Mouse (Mus musculus): ENCODE measurements around the gene Igf1. TPM values are rescaled to one million over a fixed set of nuclear protein-coding genes. Genes with fewer than 3 reads are reported as not detected.

Gene Igf1
- polyA plus RNA-seq, 1 experiment from 2014 or later: 5.3 TPM

- no peak overlapping the region for H3K27ac ChIP-seq
- no peak overlapping the region for H3K4me2 ChIP-seq (replicated peaks)
- H3K9me3 ChIP-seq: no peaks in the 10 kb centered on the region
- H3K9ac ChIP-seq (replicated peaks): no peak overlapping the region
- H3K4me3 ChIP-seq (replicated peaks): no peak overlapping the region
- WGBS: 92% methylated on average over 3 of the region's 3 CpGs
- no peaks in the 10 kb centered on the region for H3K27me3 ChIP-seq
- no peaks in the 10 kb centered on the region for H3K36me3 ChIP-seq
- no peaks in the 10 kb centered on the region for H3K4me1 ChIP-seq (replicated peaks)
- no peak for ATAC-seq
Observed at GRCm38 (mm10) chr10:87906121-87906520, 48.1 kb downstream of the Igf1 start.

DNA sequence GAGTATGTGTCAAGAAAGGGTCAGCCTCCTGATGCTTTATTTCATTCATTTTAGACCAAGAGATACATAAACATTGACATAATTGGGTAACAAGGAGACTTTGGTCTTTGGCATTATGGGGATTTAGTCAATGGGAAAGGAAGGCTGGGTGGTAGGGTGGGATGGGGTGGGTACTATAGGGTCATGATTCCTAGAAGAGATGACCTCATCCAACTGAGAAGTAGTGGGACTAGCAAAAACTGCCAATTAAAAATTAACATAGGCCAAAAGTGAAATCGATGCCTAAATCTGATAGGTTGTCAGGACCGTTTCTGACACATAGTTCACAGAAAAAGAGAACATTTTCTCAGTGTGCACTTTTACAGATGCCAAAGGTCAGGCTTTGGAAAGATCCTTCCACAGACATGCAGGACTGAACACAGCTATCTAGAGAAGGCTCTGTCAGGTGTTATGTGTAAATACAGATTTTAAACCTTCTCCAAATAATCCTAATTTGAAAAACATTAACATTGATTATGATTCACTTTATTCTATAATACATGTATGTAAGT lies 48.8 kb downstream of the Igf1 start:
- WGBS: 87% methylated on average over 2 of the region's 2 CpGs
- no peaks in the 10 kb centered on the region for H3K27me3 ChIP-seq
- no peaks in the 10 kb centered on the region for H3K36me3 ChIP-seq
- no peak for ATAC-seq
- no peak overlapping the region for H3K27ac ChIP-seq
- H3K4me3 ChIP-seq (replicated peaks): no peak overlapping the region
- no peak overlapping the region for H3K9ac ChIP-seq (replicated peaks)
- H3K4me2 ChIP-seq (replicated peaks): no peak overlapping the region
- H3K9me3 ChIP-seq: no peaks in the 10 kb centered on the region
- H3K4me1 ChIP-seq (replicated peaks): no peaks in the 10 kb centered on the region

- no peaks in the 10 kb centered on the region for H3K27me3 ChIP-seq
- ATAC-seq: no peak
- no peak overlapping the region for H3K4me2 ChIP-seq (replicated peaks)
- H3K9me3 ChIP-seq: no peaks in the 10 kb centered on the region
- H3K36me3 ChIP-seq: no peaks in the 10 kb centered on the region
- WGBS: 95% methylated on average over 3 of the region's 3 CpGs
- H3K9ac ChIP-seq (replicated peaks): no peak overlapping the region
- H3K27ac ChIP-seq: no peak overlapping the region
- H3K4me3 ChIP-seq (replicated peaks): no peak overlapping the region
- no peaks in the 10 kb centered on the region for H3K4me1 ChIP-seq (replicated peaks)
Observed at GRCm38 (mm10) chr10:87913852-87914251, 55.8 kb downstream of the Igf1 start.

DNA sequence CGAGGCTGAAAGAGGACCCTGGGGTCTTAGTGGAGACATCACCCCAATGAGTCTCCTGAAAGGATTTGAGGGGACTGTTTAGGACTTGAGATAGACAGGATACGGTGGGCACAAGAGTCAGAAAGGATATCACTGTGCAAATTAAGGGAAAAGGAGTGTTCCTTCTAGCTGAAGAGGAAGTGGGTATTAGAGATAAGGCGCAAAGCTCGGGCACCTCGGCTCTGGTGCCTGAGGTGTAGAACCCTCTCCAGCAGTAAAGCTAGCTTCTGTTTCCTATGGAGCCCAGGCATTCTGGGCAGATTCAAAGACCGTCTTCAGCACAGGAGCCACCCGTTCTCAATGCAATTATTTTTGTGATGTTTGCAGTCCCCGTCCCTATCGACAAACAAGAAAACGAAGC lies 56.9 kb downstream of the Igf1 start:
- H3K27me3 ChIP-seq: no peaks in the 10 kb centered on the region
- H3K4me2 ChIP-seq (replicated peaks): no peak overlapping the region
- no peaks in the 10 kb centered on the region for H3K36me3 ChIP-seq
- no peak overlapping the region for H3K4me3 ChIP-seq (replicated peaks)
- H3K9ac ChIP-seq (replicated peaks): no peak overlapping the region
- H3K9me3 ChIP-seq: no peaks in the 10 kb centered on the region
- no peaks in the 10 kb centered on the region for H3K4me1 ChIP-seq (replicated peaks)
- ATAC-seq: no peak
- 87% methylated on average over 10 of the region's 10 CpGs for WGBS
- H3K27ac ChIP-seq: no peak overlapping the region

GRCm38 (mm10) chr10:87915782-87916181 lies 57.7 kb downstream of the Igf1 start:
- WGBS: 94% methylated on average over 3 of the region's 3 CpGs
- no peak overlapping the region for H3K27ac ChIP-seq
- ATAC-seq: no peak

GRCm38 (mm10) chr10:87922263-87922662 lies 64.2 kb downstream of the Igf1 start:
- H3K36me3 ChIP-seq: no peaks in the 10 kb centered on the region
- 91% methylated on average over 3 of the region's 3 CpGs for WGBS
- no peak overlapping the region for H3K4me3 ChIP-seq (replicated peaks)
- no peak for ATAC-seq
- no peak overlapping the region for H3K9ac ChIP-seq (replicated peaks)
- H3K4me2 ChIP-seq (replicated peaks): no peak overlapping the region
- H3K9me3 ChIP-seq: no peaks in the 10 kb centered on the region
- no peaks in the 10 kb centered on the region for H3K27me3 ChIP-seq
- H3K4me1 ChIP-seq (replicated peaks): peaks cover 10% of the 10 kb centered on the region
- no peak overlapping the region for H3K27ac ChIP-seq

More at GRCm38 (mm10) chr10:87915782-87916181, 57.7 kb downstream of the Igf1 start:
- no peak overlapping the region for H3K4me3 ChIP-seq (replicated peaks)
- no peaks in the 10 kb centered on the region for H3K36me3 ChIP-seq
- H3K27me3 ChIP-seq: no peaks in the 10 kb centered on the region
- no peaks in the 10 kb centered on the region for H3K4me1 ChIP-seq (replicated peaks)
- no peak overlapping the region for H3K4me2 ChIP-seq (replicated peaks)
- no peak overlapping the region for H3K9ac ChIP-seq (replicated peaks)
- no peaks in the 10 kb centered on the region for H3K9me3 ChIP-seq

- WGBS: 34% methylated on average over 8 of the region's 8 CpGs
Observed at GRCm38 (mm10) chr10:87926564-87926963, 68.5 kb downstream of the Igf1 start.

DNA sequence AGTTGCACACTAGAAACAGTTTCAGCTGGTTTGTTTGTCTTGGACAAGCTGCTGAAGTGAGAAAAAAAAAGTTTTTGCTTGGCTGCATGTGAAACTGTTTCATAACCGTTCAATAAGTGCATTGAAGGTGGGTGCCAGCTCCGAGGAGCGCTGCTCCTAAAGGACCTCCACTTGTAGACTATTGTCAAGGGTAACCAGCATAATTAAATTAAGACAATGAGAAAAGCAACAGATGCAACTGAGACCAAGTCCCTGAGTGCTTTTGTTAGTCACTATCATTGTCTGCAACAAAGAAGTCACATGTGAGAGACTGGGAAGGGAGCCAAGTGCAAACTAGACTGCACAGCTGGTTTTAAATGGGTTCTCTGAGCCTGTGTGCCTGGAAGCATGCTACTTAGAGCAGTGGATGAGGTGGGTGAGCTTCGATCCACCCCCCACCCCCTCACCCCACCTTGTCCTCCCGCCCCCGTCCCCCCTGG lies 69.1 kb downstream of the Igf1 start:
- 12% methylated on average over 6 of the region's 6 CpGs for WGBS
- no peak overlapping the region for H3K4me2 ChIP-seq (replicated peaks)
- H3K9me3 ChIP-seq: no peaks in the 10 kb centered on the region
- no peaks in the 10 kb centered on the region for H3K27me3 ChIP-seq
- peaks cover 14% of the 10 kb centered on the region for H3K4me1 ChIP-seq (replicated peaks)
- no peaks in the 10 kb centered on the region for H3K36me3 ChIP-seq
- H3K27ac ChIP-seq: no peak overlapping the region; the same call in 1 of the 2 replicates
- H3K4me3 ChIP-seq (replicated peaks): no peak overlapping the region
- ATAC-seq: peak; percentile 96
- no peak overlapping the region for H3K9ac ChIP-seq (replicated peaks)

More at GRCm38 (mm10) chr10:87926564-87926963, 68.5 kb downstream of the Igf1 start:
- Histone ChIP-seq H3K9me3 (no peaks in the 10 kb centered on the region), H3K27me3 (no peaks in the 10 kb centered on the region), H3K4me3 (replicated peaks) (no peak overlapping the region), H3K9ac (replicated peaks) (no peak overlapping the region), H3K4me1 (replicated peaks) (peaks cover 14% of the 10 kb centered on the region), H3K27ac (no peak overlapping the region), H3K36me3 (no peaks in the 10 kb centered on the region), H3K4me2 (replicated peaks) (no peak overlapping the region)
- 0 out of 2 replicates have a peak, but pooled peaks have one; percentile 22 for ATAC-seq

- Histone ChIP-seq H3K27me3 (no peaks in the 10 kb centered on the region), H3K4me1 (replicated peaks) (no peaks in the 10 kb centered on the region), H3K36me3 (no peaks in the 10 kb centered on the region), H3K4me3 (replicated peaks) (no peak overlapping the region), H3K27ac (no peak overlapping the region), H3K9me3 (no peaks in the 10 kb centered on the region), H3K9ac (replicated peaks) (no peak overlapping the region), H3K4me2 (replicated peaks) (no peak overlapping the region)
- WGBS: 62% methylated on average over 4 of the region's 4 CpGs
- no peak for ATAC-seq
Observed at GRCm38 (mm10) chr10:87948192-87948591, 90.1 kb downstream of the Igf1 start.

GRCm38 (mm10) chr10:87971536-87971935 lies 113.5 kb downstream of the Igf1 start:
- WGBS: 74% methylated on average over 6 of the region's 6 CpGs
- ATAC-seq: no peak
- H3K27me3 ChIP-seq: no peaks in the 10 kb centered on the region
- no peaks in the 10 kb centered on the region for H3K36me3 ChIP-seq
- H3K27ac ChIP-seq: no peak overlapping the region
- no peak overlapping the region for H3K4me3 ChIP-seq (replicated peaks)
- H3K4me1 ChIP-seq (replicated peaks): no peaks in the 10 kb centered on the region
- H3K9ac ChIP-seq (replicated peaks): no peak overlapping the region
- H3K9me3 ChIP-seq: no peaks in the 10 kb centered on the region
- H3K4me2 ChIP-seq (replicated peaks): no peak overlapping the region

DNA sequence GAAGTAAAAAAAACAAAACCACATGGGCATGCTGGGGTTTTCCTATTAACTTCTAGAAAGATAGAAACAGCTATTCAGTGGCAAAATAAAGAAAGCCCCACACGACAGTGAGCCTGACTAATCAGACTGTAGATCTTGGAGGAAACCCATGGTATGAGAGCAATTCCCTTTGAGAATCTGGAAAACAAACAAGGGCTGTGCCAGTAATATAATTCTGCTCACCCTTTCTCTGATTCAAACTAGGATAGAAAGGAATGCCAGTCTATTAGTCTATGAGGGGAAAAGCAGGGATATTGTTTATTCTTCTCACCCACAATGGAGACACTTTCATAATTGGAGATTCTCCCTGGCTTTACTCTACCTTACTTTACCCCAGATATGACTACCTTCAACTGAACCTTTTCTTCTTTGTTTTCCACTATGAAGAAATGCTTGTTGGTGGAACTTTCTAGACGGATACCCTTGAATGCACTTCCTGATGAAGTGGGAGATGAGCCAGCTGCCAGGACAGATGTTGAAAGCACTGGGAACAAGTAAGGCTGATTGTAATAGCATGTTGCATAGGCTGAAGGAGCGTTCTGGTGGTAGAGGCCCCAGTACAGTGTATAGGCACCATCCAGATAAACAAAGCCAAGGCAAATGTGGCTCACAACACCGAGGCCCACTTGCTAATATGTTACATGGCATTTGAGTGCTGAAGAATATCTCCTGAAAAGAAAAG lies 116.0 kb downstream of the Igf1 start:
- Histone ChIP-seq H3K4me1 (replicated peaks) (no peaks in the 10 kb centered on the region), H3K9ac (replicated peaks) (no peak overlapping the region), H3K36me3 (no peaks in the 10 kb centered on the region), H3K4me3 (replicated peaks) (no peak overlapping the region), H3K27ac (no peak overlapping the region), H3K9me3 (no peaks in the 10 kb centered on the region), H3K27me3 (no peaks in the 10 kb centered on the region), H3K4me2 (replicated peaks) (no peak overlapping the region)
- no peak for ATAC-seq
- 81% methylated on average over 4 of the region's 4 CpGs for WGBS

- Histone ChIP-seq H3K4me2 (replicated peaks) (no peak overlapping the region), H3K27me3 (no peaks in the 10 kb centered on the region), H3K27ac (no peak overlapping the region), H3K4me1 (replicated peaks) (no peaks in the 10 kb centered on the region), H3K4me3 (replicated peaks) (no peak overlapping the region), H3K9ac (replicated peaks) (no peak overlapping the region), H3K36me3 (no peaks in the 10 kb centered on the region), H3K9me3 (no peaks in the 10 kb centered on the region)
- ATAC-seq: no peak
- 49% methylated on average over 5 of the region's 5 CpGs for WGBS
Observed at GRCm38 (mm10) chr10:87985375-87985774, 127.3 kb downstream of the Igf1 start.
